ENCODE assay signal across 8 mouse cellular contexts in the genomic region with DNA sequence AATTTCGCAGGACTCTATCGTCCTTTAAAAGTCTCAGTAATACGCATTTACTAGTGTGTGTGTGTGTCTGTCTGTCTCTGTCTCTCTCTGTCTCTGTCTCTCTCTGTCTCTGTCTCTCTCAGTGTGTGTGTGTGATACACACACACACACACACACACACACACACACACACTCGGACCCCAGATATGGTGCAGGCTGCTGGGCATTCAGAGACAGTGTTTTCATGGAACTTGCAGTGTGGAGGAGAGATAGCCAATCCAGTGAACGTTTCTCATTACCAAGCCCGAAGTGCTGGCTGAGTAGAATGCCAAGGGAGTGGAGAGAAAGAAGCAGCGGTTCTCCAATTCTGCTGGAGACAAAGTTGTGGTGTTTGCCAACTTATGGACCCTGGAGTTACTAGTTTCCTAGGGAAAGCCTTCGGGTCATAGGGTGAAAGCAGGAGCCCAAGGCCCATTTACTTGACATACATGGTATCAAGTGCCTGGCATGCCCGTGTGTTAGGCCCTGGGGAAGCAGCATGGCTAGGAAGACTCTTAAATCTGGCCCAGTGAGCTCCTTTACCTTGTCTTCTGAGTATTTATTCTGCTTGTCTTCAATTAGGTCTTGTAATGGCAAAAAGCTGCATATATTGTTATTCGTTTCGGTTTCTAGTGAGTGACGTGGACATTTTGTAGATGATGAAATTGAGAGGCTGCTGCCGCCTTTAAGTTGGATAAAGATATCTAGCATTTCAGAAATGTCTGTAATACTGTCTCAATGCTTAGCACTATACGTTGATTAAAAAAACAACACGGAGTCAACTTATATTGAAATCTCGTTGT. TPM values are rescaled to one million over a fixed set of nuclear protein-coding genes. Genes with fewer than 3 reads are reported as not detected.
DNase-seq lines count a peak whose midpoint lies in the region; ATAC-seq and TF ChIP-seq lines count a peak whose summit lies in the region.

No protein-coding gene starts in this region.

- 51% methylated on average over 16 of the region's 16 CpGs for WGBS in forebrain, embryonic 12.5 days
- 46% methylated on average over 16 of the region's 16 CpGs for WGBS in limb, embryonic 15.5 days
- 45% methylated on average over 16 of the region's 16 CpGs for WGBS in stomach, embryonic 16.5 days

- no peak for TF ChIP-seq CTCF in ES-Bruce4 (IDR thresholded peaks at IDR 0.05; ENCODE audit: low read depth, low read length)

- peak overlapping the region; percentile 91 for H3K4me3 ChIP-seq in ES-Bruce4 (ENCODE audit: low read depth, low read length)
- H3K4me3 ChIP-seq in forebrain, embryonic 12.5 days (replicated peaks): peak overlapping the region; percentile 81
- peak overlapping the region; percentile 71 for H3K4me3 ChIP-seq in limb, embryonic 15.5 days
- peak overlapping the region; percentile 98 for H3K4me3 ChIP-seq in stomach, embryonic 16.5 days (replicated peaks; ENCODE audit: low read length)

- H3K9me3 ChIP-seq in ES-Bruce4 (replicated peaks; ENCODE audit: control insufficient read depth, insufficient read depth, low read length, poor library complexity, severe bottlenecking): no peaks in the 10 kb centered on the region
- H3K9me3 ChIP-seq in forebrain, embryonic 12.5 days: no peaks in the 10 kb centered on the region
- no peaks in the 10 kb centered on the region for H3K9me3 ChIP-seq in limb, embryonic 15.5 days
- H3K9me3 ChIP-seq in stomach, embryonic 16.5 days (replicated peaks; ENCODE audit: control insufficient read depth, low read length): no peaks in the 10 kb centered on the region

- peak overlapping the region; percentile 72 for H3K9ac ChIP-seq in ES-Bruce4 (ENCODE audit: low read depth, poor library complexity, severe bottlenecking)
- peak overlapping the region; percentile 77 for H3K9ac ChIP-seq in forebrain, embryonic 12.5 days
- peak overlapping the region; percentile 52 for H3K9ac ChIP-seq in limb, embryonic 15.5 days
- peak overlapping the region; percentile 94 for H3K9ac ChIP-seq in stomach, embryonic 16.5 days (ENCODE audit: low read length)

- DNase-seq in embryo, embryonic 10.5 days (ENCODE audit: low spot score): peak; percentile 16
- DNase-seq in embryo, embryonic 11 days: no peak
- DNase-seq in ovary, postnatal 14 days (ENCODE audit: low spot score): no peak
- no peak for DNase-seq in layer of hippocampus, adult 8-10 months (ENCODE audit: low spot score in 2 of 2)

- peak overlapping the region; percentile 80 for H3K4me2 ChIP-seq in forebrain, embryonic 12.5 days
- peak overlapping the region; percentile 62 for H3K4me2 ChIP-seq in limb, embryonic 15.5 days
- H3K4me2 ChIP-seq in stomach, embryonic 16.5 days (ENCODE audit: low read depth, low read length): peak overlapping the region; percentile 83

- no peaks in the 10 kb centered on the region for H3K27me3 ChIP-seq in ES-Bruce4 (ENCODE audit: control insufficient read depth, insufficient read depth, low read length, poor library complexity, severe bottlenecking)
- no peaks in the 10 kb centered on the region for H3K27me3 ChIP-seq in forebrain, embryonic 12.5 days
- no peaks in the 10 kb centered on the region for H3K27me3 ChIP-seq in limb, embryonic 15.5 days
- no peaks in the 10 kb centered on the region for H3K27me3 ChIP-seq in stomach, embryonic 16.5 days (ENCODE audit: control insufficient read depth, insufficient read depth, low read length)

- TF ChIP-seq EP300 in ES-Bruce4 (IDR thresholded peaks at IDR 0.05; ENCODE audit: insufficient read depth, low read depth, low read length): no peak

- H3K4me1 ChIP-seq in ES-Bruce4 (ENCODE audit: control insufficient read depth, insufficient read depth, low read length): no peaks in the 10 kb centered on the region
- H3K4me1 ChIP-seq in forebrain, embryonic 12.5 days: peaks cover 14% of the 10 kb centered on the region
- H3K4me1 ChIP-seq in limb, embryonic 15.5 days: peaks cover 7% of the 10 kb centered on the region; the same call in 1 of the 2 replicates
- H3K4me1 ChIP-seq in stomach, embryonic 16.5 days (ENCODE audit: control insufficient read depth, insufficient read depth, low read length): peaks cover 5% of the 10 kb centered on the region

- no peaks in the 10 kb centered on the region for H3K36me3 ChIP-seq in ES-Bruce4 (ENCODE audit: control insufficient read depth, insufficient read depth, low read length, poor library complexity, severe bottlenecking)
- H3K36me3 ChIP-seq in forebrain, embryonic 12.5 days (replicated peaks): peaks cover 4% of the 10 kb centered on the region
- peaks cover 8% of the 10 kb centered on the region for H3K36me3 ChIP-seq in limb, embryonic 15.5 days
- 0 out of 2 replicates have a peak, but pooled peaks cover 4% of the 10 kb centered on the region for H3K36me3 ChIP-seq in stomach, embryonic 16.5 days (ENCODE audit: control insufficient read depth, insufficient read depth, low read length)

- ATAC-seq in forebrain, embryonic 12.5 days (ENCODE audit: low FRiP score): no peak
- ATAC-seq in limb, embryonic 15.5 days (ENCODE audit: insufficient number of reproducible peaks, low FRiP score, low TSS enrichment, low read depth): no peak
- ATAC-seq in stomach, embryonic 16.5 days (ENCODE audit: insufficient read depth, low FRiP score): no peak

- no peak overlapping the region for H3K27ac ChIP-seq in ES-Bruce4 (ENCODE audit: insufficient read depth, low read length)
- no peak overlapping the region for H3K27ac ChIP-seq in forebrain, embryonic 12.5 days
- H3K27ac ChIP-seq in limb, embryonic 15.5 days: peak overlapping the region; percentile 48; the same call in 1 of the 2 replicates
- no peak overlapping the region for H3K27ac ChIP-seq in stomach, embryonic 16.5 days (ENCODE audit: low read length)

- no peak for TF ChIP-seq POLR2A in ES-Bruce4 (IDR thresholded peaks at IDR 0.05; ENCODE audit: insufficient read depth, low read length)

RNA-seq across cellular contexts. Expression of gene Nbas, which starts 0.8 kb away (rescaled TPM):
- polyA plus RNA-seq in ES-Bruce4 (2011; ENCODE audit: insufficient read depth, insufficient read length, low read depth, missing spikeins): 10.5 TPM in 2 replicates
- 14.4 and 17.0 TPM in 2 replicates for polyA plus RNA-seq in forebrain, embryonic 12.5 days (2016; fragmentation: Nextera tagmentation; extraction: Ambion mirVana)
- 13.0 and 14.0 TPM in 2 replicates for polyA plus RNA-seq in limb, embryonic 15.5 days (2015; fragmentation: Nextera tagmentation; extraction: Ambion mirVana)
- 23.6 and 25.6 TPM in 2 replicates for polyA plus RNA-seq in stomach, embryonic 16.5 days (2015; fragmentation: Nextera tagmentation; extraction: Ambion mirVana)
- 10 to 100 TPM; 35.2 to 40.0 (median 38.2) TPM for total RNA-seq in layer of hippocampus, adult 8-10 months (2022)

RNA-seq across cellular contexts. Expression of gene Ddx1, which starts 20.8 kb away (rescaled TPM):
- polyA plus RNA-seq in ES-Bruce4 (2011; ENCODE audit: insufficient read depth, insufficient read length, low read depth, missing spikeins): 235 and 257 TPM in 2 replicates
- 165 and 166 TPM in 2 replicates for polyA plus RNA-seq in forebrain, embryonic 12.5 days (2016; fragmentation: Nextera tagmentation; extraction: Ambion mirVana)
- 120 and 127 TPM in 2 replicates for polyA plus RNA-seq in limb, embryonic 15.5 days (2015; fragmentation: Nextera tagmentation; extraction: Ambion mirVana)
- 122 and 134 TPM in 2 replicates for polyA plus RNA-seq in stomach, embryonic 16.5 days (2015; fragmentation: Nextera tagmentation; extraction: Ambion mirVana)
- total RNA-seq in layer of hippocampus, adult 8-10 months (2022): 100 to 1,000 TPM; 125 to 141 (median 126) TPM
